Mouse (Mus musculus) hindbrain, embryonic 11.5 days (tissue): ENCODE measurements around the gene Gm20388. TPM values are rescaled to one million over a fixed set of nuclear protein-coding genes. Genes with fewer than 3 reads are reported as not detected.

Experiments used
- ATAC-seq: fragments of 200-750 bp; cut with Nextera tagmentation; 2 replicates; pipeline ENCODE4 v1.8.0; 2017; ENCODE audit warnings: mild to moderate bottlenecking, moderate TSS enrichment, moderate library complexity; ENCODE audit not compliant: low FRiP score
- DNase-seq: peaks from one replicate; pipeline ENCODE4 v3.0.0-alpha.2; 2015; ENCODE audit warnings: low spot score
- H3K27ac ChIP-seq: fragments of 300-500 bp; sonication (generic); 2 replicates; pipeline ENCODE4 v1.5.1; 2014; ENCODE audit warnings: mild to moderate bottlenecking, low read depth, low read length
- H3K27me3 ChIP-seq: fragments of 300-500 bp; sonication (generic); 2 replicates; pipeline ENCODE4 v1.6.1; 2014; ENCODE audit warnings: mild to moderate bottlenecking, low read length, moderate library complexity, mixed read lengths; ENCODE audit not compliant: control insufficient read depth, insufficient read depth
- H3K36me3 ChIP-seq: fragments of 300-500 bp; sonication (generic); 2 replicates; pipeline ENCODE4 v1.6.1; 2014; ENCODE audit warnings: mild to moderate bottlenecking, low read length, moderate library complexity, mixed read lengths; ENCODE audit not compliant: control insufficient read depth, insufficient read depth
- H3K4me1 ChIP-seq: fragments of 300-500 bp; sonication (generic); replicated peaks from 2 replicates; pipeline ENCODE4 v1.6.1; 2014; ENCODE audit warnings: low read length, mixed read lengths; ENCODE audit not compliant: control insufficient read depth, insufficient read depth
- H3K4me2 ChIP-seq: fragments of 300-500 bp; sonication (generic); replicated peaks from 2 replicates; pipeline ENCODE4 v1.6.1; 2014; ENCODE audit warnings: mild to moderate bottlenecking, low read depth, low read length
- H3K4me3 ChIP-seq: fragments of 300-500 bp; sonication (generic); 2 replicates; pipeline ENCODE4 v1.5.1; 2014; ENCODE audit warnings: low read depth, low read length
- H3K9ac ChIP-seq: fragments of 300-500 bp; sonication (generic); 2 replicates; pipeline ENCODE4 v1.6.1; 2014; ENCODE audit warnings: low read depth, low read length
- H3K9me3 ChIP-seq: fragments of 300-500 bp; sonication (generic); 2 replicates; pipeline ENCODE4 v1.6.1; 2016; ENCODE audit warnings: low read length; ENCODE audit not compliant: control insufficient read depth
- WGBS: fragments of 180-500 bp; shearing (Covaris S2); extraction: QIAGEN DNeasy Blood & Tissue Kit; methylation state at CpG from one replicate; pipeline ENCODE4 v1.1.7; 2014; 5-methylcytosine and 5-hydroxymethylcytosine counted together
- polyA plus RNA-seq: library from polyadenylated mRNA; unstranded; fragments of >200 nt; fragmentation: Nextera tagmentation; extraction: Ambion mirVana; gene quantifications from 2 replicates; pipeline ENCODE4 v1.2.1, GENCODE M21; 2014

The Gm20388 gene
- polyA plus RNA-seq, 1 experiment from 2014 or later, result 11.8 TPM

GRCm38 (mm10) chr8:121926266-121926665, 2015.6 kb downstream of the Gm20388 start:
- no peaks in the 10 kb centered on the region for H3K36me3 ChIP-seq
- WGBS, result 64% methylated on average over 8 of the region's 8 CpGs
- H3K27me3 ChIP-seq, result no peaks in the 10 kb centered on the region
- no peak for DNase-seq
- no peaks in the 10 kb centered on the region for H3K4me1 ChIP-seq
- H3K9me3 ChIP-seq, result no peaks in the 10 kb centered on the region
- H3K9ac ChIP-seq, result no peak overlapping the region
- H3K4me2 ChIP-seq, result no peak overlapping the region
- ATAC-seq, result no peak
- H3K27ac ChIP-seq, result no peak overlapping the region
- no peak overlapping the region for H3K4me3 ChIP-seq

- Histone ChIP-seq H3K36me3 (no peaks in the 10 kb centered on the region), H3K9me3 (no peaks in the 10 kb centered on the region), H3K4me1 (no peaks in the 10 kb centered on the region), H3K9ac (no peak overlapping the region), H3K27ac (no peak overlapping the region), H3K27me3 (no peaks in the 10 kb centered on the region), H3K4me3 (no peak overlapping the region), H3K4me2 (no peak overlapping the region)
- DNase-seq (peak; percentile 55), ATAC-seq (no peak)
- WGBS, result 48% methylated on average over 8 of the region's 8 CpGs
These were observed 2016.7 kb downstream of the Gm20388 start for GRCm38 (mm10) chr8:121927316-121927715.

GRCm38 (mm10) chr8:121930047-121930446, 2019.4 kb downstream of the Gm20388 start:
- Histone ChIP-seq H3K4me3 (no peak overlapping the region), H3K4me1 (no peaks in the 10 kb centered on the region), H3K36me3 (no peaks in the 10 kb centered on the region), H3K27ac (no peak overlapping the region), H3K27me3 (no peaks in the 10 kb centered on the region), H3K4me2 (no peak overlapping the region), H3K9ac (no peak overlapping the region), H3K9me3 (no peaks in the 10 kb centered on the region)
- DNase-seq (no peak), ATAC-seq (no peak)
- WGBS, result 84% methylated on average over 4 of the region's 4 CpGs

- no peak for DNase-seq
- Histone ChIP-seq H3K4me1 (no peaks in the 10 kb centered on the region), H3K36me3 (no peaks in the 10 kb centered on the region), H3K4me3 (no peak overlapping the region), H3K27ac (no peak overlapping the region), H3K27me3 (no peaks in the 10 kb centered on the region), H3K9ac (no peak overlapping the region), H3K4me2 (no peak overlapping the region), H3K9me3 (no peaks in the 10 kb centered on the region)
- no peak for ATAC-seq
- WGBS, result 86% methylated on average over 7 of the region's 7 CpGs
These were observed 2020.9 kb downstream of the Gm20388 start for GRCm38 (mm10) chr8:121931571-121931970.

- ATAC-seq (no peak), DNase-seq (no peak)
- Histone ChIP-seq H3K27ac (no peak overlapping the region), H3K4me3 (no peak overlapping the region), H3K36me3 (no peaks in the 10 kb centered on the region), H3K9ac (no peak overlapping the region), H3K9me3 (no peaks in the 10 kb centered on the region), H3K4me1 (no peaks in the 10 kb centered on the region), H3K4me2 (no peak overlapping the region), H3K27me3 (no peaks in the 10 kb centered on the region)
- WGBS, result 82% methylated on average over 12 of the region's 12 CpGs
These were observed 2021.5 kb downstream of the Gm20388 start for GRCm38 (mm10) chr8:121932026-121932667.

GRCm38 (mm10) chr8:121932668-121933520, 2022.3 kb downstream of the Gm20388 start:
- no peak overlapping the region for H3K9ac ChIP-seq
- H3K36me3 ChIP-seq, result no peaks in the 10 kb centered on the region
- H3K4me1 ChIP-seq, result no peaks in the 10 kb centered on the region
- H3K4me3 ChIP-seq, result no peak overlapping the region
- H3K4me2 ChIP-seq, result no peak overlapping the region
- no peak for DNase-seq
- no peak overlapping the region for H3K27ac ChIP-seq
- no peaks in the 10 kb centered on the region for H3K27me3 ChIP-seq
- WGBS, result 89% methylated on average over 14 of the region's 14 CpGs
- no peak for ATAC-seq
- no peaks in the 10 kb centered on the region for H3K9me3 ChIP-seq

GRCm38 (mm10) chr8:121934506-121934905, 2023.9 kb downstream of the Gm20388 start:
- H3K27me3 ChIP-seq, result no peaks in the 10 kb centered on the region
- no peak overlapping the region for H3K9ac ChIP-seq
- ATAC-seq, result no peak
- peak; percentile 55 for DNase-seq
- H3K4me1 ChIP-seq, result no peaks in the 10 kb centered on the region
- no peaks in the 10 kb centered on the region for H3K36me3 ChIP-seq
- no peak overlapping the region for H3K27ac ChIP-seq
- H3K4me3 ChIP-seq, result no peak overlapping the region
- no peak overlapping the region for H3K4me2 ChIP-seq
- H3K9me3 ChIP-seq, result no peaks in the 10 kb centered on the region
- WGBS, result 40% methylated on average over 4 of the region's 4 CpGs

- H3K9ac ChIP-seq, result no peak overlapping the region
These were observed 2024.3 kb downstream of the Gm20388 start for GRCm38 (mm10) chr8:121934923-121935322.

More at GRCm38 (mm10) chr8:121934923-121935322, 2024.3 kb downstream of the Gm20388 start:
- Histone ChIP-seq H3K4me1 (no peaks in the 10 kb centered on the region), H3K27me3 (no peaks in the 10 kb centered on the region), H3K9me3 (no peaks in the 10 kb centered on the region), H3K4me2 (no peak overlapping the region), H3K27ac (no peak overlapping the region), H3K4me3 (no peak overlapping the region), H3K36me3 (no peaks in the 10 kb centered on the region)
- no peak for DNase-seq
- no peak for ATAC-seq
